Mouse (Mus musculus) heart, adult 11 months (tissue): ENCODE results near the gene Hamp.

Source experiments
- DNase-seq: peaks from one replicate; pipeline ENCODE4 v3.0.0; 2022

The Hamp gene

DNA sequence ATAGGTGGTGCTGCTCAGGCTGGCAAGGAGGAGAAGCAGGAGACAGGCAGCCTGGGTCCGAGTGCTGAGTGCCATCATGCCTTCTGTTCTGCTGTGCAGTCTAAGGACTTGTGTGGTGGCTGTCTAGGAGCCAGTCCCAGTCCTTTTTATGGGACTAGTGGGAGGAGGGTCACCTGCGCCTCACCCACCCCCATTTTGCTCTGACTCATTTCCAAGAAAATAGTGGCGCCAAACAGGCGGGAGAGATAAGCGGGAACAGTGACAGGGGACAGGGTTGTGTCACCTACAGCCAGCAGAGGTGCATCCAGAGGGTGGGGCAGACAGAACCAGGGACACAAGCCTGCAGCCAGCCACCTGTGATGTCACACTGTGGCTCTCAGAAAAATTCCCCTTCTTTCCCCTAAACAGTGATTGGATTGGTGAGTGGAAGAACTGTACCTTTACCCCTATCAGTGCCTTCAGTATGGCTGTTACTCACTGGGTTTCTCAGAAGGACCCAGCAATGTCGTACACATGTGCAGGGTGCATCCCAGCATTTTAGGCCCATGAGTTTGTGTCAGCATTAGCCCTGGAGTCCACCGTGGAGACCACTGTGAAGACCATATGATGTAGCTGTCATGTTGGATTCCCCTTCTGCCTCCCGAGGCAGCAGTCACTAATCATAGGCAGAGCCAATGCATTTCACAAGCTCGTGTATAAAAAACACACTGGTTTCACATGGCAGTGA is at the start of gene Hamp:
TSS of gene Hamp (minus strand) at position 124 of the 727 bp plus-strand sequence.
- DNase-seq: peak; percentile 88

DNA sequence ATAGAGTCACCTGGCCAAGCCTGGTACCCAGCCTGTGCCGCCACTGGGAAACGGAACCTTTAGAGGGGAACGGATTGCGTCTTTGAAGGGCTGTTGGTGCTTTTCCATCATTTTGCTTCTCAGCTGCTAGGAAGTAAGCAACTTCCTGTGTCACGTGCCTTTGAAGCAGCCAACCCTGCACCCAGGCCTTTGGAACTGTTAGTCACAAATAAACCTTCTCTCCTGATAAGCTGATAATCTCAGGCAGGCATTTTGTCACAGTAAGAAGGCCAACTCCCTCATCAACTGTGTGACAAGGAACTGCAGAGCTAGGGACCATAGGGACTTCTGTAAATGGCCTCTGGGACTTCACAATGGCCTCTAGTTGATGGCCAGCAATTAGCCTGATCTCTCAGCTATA is 48.3 kb upstream of the Hamp start:
- no peak for DNase-seq

DNA sequence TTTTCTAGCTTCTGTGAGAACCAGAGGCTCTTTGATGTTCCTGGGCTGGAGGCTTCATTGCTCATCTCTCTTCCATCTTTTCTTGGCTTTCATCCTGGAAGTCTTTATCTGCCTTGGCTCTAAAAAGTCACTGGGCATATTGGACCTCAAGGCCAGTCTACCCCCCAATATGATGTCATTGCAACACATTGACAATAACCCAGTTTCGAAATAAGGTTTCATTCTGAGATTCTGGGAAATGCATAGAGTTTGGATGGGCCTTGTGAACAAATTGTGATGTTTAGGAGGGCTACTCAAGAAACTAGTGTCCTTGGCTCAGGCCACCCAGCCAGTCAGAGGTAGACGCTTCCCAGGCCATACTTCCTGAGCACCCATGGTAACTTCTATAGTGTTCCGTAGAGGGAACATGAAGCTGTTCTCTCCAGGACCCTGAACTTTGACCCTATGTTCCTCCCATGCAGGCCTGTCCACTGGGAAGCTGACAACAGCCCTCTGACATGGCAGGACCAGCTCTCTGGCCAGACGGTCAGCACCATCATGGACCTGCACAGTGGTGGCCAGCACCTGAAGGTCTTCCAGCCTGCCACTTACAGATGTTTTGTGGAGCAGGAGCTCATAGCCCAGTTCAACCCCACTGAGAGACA is 44.8 kb upstream of the Hamp start:
- no peak for DNase-seq

DNA sequence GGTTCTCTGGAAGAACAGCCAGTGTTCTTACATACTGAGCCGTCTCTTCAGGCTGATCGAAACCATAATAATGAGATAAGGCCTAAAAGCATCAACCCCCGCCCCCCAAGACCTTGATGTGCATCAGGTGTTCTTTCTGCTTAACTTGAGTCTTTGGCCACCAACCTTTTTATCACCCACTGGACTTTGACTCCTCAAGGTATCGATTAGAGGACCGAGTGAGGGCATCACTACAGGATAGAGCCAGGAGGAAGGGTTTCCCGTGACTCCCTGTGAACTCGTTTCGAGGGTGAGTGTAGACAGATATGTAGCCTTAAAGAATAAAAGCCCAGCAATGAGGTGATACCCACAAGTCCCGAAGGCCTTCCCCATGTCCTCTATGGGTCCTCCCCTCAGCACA is 41.5 kb upstream of the Hamp start:
- DNase-seq: no peak

DNA sequence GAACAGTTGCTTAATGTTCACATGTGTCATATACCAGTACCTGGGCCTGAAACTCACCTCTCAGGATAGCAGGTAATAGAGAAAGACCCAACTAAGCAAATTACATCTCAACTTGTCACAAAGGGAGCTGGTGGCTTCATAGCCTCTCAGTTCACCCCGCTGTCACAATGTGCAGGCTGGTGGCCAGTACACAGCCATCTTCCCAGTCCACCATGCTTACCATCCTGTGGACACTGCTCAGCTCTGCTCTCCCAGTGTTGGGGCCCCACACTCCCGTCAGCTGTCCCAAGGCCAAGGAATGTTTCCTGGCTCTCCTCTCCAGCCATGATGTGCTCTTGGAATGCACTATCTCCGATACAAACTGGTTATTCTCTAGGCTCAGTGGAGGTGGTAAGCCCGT is 37.9 kb upstream of the Hamp start:
- DNase-seq: no peak

DNA sequence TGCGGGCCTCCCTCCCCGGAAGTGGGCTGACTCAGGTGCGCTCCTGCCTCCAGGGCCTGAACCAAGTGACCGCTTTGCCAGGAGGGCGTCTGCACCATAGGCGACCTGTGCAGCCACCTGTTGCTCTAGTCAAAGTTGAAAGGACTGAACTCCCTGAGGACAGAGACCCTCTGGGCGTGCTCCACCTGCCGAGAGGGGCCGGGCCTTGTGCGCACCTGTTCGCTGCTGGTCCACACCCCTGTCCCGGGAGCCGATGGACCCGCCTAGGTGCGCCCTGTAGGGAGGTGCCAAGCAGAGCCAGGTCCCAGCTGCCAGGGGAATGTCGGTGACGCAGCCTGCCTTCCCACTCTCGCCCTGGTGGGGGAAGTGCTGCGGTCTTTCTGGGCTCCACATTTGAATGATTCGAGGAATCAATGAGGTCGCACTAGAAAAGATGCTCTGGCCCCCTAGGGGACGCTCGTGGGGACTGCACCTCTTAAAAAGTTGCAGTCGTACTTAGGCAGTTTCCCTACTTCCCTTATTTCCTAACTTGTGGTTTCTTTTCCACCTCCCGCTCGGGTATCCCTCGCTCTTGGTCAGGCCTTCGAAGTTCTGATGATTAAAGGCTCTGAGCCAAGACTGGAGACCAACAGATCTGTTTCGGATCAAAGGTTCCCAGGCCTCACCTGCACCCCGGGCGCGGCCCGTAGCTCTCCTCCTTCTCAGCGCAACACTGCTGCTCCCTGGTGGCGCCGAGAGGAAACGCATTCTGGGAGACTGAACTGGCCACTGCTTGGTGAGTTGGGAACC is 29.9 kb upstream of the Hamp start, which contains the start of gene Fam187b:
TSS of gene Fam187b (plus strand) at position 290 of the 789 bp plus-strand sequence.
- DNase-seq: peak; percentile 98

DNA sequence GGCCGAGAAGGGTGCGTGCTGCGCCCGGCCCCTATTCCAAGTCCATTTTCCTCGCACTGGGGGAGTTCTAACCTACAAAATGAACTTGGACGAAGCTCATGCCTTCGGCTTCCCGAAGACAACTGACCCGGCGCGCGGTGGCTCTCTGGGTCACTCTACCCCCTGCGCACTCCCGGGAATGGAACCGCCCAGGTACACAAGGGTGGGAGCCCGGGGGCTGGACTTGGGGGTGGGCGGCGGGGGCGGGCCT is 29.3 kb upstream of the Hamp start, which contains the start of gene Lsr:
TSS of gene Lsr (minus strand) at position 214 of the 250 bp plus-strand sequence.
- DNase-seq: no peak

DNA sequence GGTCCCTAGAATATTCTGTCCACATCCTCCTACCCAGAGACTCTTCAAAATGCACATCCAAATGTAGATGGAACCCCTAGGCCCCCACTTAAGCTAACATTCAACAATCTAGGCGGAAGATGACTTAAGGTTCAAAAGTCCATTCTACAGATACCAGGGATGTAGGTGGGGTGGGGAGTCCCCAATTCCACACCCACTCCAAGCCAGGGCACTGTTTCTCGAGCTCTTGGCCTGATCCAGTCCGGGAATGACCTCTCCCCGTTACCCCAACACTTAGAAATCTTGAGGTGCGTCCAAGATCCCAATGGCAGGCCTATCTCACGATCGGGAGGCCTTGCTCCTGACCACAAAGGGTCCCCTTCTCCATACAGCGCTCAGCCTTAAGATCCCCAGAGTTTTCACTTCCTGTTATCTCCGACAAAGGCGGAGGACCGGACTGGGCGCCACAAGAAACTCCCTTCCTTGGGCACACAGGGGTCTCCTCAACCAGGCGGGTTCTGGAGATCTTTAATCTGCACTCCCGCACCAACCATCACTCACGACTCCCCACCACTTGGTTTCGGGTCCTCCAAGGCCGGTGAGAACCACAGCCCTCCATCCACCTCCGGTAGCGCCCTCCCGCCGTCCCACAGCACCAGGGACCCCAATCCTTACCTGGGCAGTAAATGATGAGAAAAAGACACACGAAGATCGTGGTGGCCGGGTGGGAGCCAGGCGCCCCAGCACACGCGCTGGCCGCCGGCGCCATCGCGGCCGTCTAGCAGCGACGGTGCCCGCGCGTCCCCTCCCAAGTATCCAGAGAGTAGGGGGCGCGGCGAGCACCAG is 28.8 kb upstream of the Hamp start:
- DNase-seq: peak; percentile 90

DNA sequence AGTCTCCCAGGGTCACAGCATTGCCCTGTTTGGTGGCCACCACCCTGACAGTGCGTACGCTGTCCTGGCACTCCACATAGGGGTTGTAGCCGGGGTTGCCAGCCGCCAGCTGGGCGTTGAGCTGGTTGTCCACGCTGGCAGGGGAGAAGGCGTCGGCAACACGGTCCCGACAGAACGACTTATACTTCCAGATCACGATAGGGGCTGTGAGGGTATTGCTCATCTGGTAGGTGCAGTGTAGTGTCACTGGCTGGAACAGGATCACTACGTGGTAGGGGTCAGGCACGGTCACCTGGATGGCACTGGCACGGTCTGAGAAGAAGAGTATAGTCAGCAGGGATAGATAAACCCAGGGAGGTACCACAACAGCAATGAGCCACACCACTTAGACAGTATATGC is 28.1 kb upstream of the Hamp start:
- peak; percentile 88 for DNase-seq

DNA sequence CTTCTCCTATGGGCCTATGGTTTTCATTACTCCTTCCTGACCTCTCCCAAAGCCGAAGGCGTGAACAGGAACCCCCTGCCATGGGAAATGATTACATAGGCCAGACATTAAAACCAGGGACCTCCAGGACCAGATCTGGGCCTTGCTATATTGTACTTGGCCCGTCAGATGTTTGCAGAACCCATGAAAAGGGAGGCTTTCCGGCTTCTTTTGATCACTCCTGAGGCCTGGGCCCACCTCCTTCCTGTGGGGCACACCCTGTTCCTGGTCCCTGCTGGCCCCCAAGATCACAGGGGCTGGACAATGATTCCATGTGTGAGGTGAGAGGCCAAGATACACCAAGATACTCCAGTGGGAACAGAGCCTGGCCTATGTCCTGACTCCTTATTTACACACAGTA is 25.3 kb upstream of the Hamp start:
- peak; percentile 97 for DNase-seq

DNA sequence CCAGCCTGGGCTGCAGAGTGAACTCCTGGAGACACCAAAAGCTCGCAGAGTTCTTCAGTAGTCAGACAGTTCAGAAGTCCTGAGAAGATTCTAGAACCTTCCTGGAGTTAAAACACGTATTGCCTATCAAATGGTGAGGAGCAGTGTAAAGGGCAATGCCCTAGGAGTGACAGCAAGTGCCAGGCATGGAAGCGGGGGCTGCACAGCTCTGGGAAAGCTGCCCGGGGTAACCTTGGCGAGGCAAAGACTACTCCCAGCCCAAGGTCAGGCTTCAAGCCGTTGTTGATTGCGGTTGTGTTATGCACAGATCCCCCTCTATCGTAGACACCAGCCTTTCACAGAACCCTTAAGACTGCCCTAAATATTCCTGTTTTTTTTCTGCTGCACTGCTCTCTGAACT is 24.8 kb upstream of the Hamp start:
- DNase-seq: no peak

DNA sequence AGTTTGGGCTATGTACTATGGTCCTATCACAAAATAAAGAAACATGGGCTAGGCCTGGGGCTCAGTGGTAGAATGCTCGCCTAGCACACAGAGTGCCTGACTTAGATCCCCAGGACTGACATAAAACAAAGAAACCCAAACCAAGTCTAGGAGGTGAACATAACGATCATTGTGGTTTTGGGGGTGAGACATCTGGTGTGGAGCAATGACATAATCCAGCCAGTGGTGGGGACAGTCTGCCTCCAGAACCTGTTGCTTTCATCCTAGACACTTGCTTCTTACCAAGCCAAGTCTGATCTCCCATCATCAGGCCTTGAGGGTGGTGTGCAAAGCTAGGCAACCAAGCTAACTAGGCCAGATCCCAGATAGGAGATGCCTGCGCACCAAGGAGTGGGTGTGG is 22.8 kb upstream of the Hamp start:
- no peak for DNase-seq

DNA sequence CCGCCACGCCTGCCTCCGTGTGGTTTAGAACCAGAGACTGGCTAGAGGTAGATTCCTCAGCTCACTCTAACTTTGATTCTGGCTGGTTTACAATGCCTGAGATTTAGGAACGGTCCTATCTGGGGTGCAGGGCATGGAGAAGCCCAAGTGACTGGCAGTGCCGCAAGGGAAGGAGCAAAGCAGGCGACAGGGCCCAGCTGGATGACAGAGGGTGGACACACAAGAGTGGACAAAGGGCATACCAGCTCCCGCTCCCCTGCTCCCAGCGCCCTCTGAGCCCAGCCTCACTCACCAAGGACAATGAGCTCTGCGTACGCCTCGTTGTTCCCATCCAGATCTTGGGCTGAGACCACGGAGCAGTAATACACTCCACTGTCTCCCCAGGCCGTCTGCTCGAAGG is 21.8 kb upstream of the Hamp start:
- peak; percentile 86 for DNase-seq

DNA sequence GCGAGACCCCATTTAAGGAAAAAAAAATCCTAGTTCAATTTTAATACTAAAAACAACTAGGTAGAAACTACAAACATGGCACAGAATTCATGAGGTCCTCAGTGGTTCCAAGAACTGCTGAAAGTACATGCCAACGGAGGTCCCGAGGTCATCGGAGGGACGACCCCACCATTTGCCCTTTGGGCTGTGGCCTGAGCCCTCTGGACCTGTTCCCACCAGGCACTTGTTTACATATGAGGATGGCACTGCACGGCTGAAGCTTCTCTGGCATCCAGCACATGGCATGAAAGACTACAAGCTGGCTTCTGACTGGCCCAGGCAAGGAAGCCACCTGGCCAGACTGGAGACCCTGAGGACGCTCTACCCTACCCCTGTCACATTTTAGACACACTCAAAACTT is 20.5 kb upstream of the Hamp start:
- no peak for DNase-seq

DNA sequence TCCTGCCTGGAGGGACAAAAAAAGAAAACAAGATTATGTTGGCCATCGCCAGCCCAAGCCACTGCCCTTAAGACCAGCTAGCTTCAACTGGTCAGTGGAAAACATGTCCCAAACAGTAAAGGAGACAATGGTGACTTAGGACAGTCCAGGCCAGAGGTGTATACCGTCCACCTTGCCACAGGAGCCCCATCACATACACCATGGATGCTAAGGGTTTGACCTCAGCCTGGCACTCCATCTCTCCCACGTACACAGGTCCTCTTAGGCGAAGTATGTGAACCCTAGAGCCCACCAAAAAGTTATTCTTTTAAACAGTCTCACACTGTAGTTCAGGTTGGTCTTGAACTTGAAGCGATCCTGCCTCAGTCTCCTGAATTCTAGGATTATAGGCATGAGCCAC is 19.0 kb upstream of the Hamp start:
- DNase-seq: no peak

DNA sequence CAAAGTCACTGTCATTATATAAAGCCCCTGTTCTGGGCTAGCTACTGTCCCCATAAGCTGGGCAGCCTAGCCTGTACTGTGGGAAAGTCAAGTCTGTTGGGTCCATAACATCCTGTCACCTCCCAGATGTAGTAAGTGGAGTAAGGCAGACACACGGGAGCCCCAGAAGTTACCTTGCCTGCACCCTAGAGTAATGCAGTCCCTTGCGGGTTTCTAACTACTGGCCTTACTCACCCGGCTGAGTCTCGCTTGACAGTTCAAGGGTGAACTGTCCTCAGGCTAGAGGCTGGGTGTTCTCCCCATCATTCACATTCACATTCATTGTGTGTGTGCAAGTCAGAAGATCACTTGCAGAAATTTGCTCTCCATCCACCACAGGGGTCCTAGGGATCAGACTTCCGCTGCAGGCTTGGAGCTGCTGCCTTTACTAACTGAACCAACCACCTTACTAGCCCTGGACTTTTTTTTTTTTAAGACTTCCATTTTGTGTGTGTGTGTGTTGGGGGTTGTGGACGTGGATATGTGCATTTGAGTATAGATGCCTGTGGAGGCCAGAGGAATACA is 16.0 kb upstream of the Hamp start:
- peak; percentile 83 for DNase-seq

DNA sequence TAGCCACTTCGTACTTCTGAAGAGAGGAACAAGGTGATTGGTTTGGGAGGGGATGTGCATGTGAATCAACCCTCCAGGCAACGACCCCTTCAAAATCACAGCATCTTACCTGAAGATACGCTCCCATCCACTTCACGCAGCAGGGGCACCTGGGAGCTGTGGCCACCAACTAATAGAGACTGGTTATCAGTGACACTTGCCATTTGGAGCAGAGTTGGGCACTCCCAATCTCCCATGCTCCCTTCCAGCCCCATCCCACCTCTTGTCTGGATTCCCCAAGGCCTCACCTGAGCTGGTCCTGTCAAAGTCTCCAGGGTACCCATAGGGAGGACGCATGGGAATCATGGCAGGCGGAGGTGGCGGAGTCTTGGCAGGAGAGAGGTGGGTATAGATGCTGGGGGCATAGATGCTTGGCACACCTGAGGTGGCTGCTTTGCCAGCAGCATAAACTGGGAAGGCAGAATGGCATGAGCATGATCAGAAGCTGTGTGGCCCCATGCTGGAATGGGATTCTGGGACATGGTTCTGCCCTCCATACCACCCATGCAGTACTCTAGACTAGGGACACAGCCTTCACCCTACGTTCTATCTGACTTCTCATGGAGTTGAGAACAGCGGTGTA is 15.1 kb upstream of the Hamp start:
- DNase-seq: no peak

DNA sequence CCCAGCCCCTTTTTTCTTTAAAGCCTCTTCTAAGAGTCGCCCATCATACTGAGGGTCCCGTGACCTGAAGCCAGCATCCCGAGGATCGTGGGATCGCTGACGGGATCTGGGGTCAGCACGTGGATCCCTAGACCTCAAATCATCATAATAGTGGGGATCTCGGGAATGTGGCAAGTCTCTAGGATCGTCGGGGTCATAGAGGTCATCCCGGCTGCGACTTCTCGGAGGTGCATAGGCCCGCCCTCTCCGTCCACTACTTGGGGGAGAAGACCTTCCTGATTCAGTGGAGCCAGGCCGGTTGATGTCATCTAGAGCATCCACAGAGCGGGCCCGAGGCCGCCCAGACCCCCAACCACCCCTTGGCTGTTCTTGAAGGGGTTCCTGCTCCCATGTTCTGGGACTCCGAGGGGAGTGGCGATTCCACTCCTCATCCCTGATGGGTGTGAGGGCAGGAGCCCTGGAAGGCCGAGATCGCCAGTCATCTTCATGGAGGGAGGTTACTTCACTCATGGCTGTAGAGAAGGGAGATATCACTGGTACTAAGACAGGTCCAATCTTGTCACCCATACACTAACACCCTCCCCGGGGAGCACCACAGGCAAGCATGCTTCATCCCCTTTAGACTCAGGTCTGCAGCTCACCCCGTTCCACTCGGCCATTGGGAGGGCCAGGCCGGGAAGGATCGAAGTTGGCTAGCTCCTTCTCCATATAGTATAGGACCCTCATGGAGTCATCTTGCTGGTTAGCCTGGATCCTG is 14.5 kb upstream of the Hamp start:
- DNase-seq: peak; percentile 93

DNA sequence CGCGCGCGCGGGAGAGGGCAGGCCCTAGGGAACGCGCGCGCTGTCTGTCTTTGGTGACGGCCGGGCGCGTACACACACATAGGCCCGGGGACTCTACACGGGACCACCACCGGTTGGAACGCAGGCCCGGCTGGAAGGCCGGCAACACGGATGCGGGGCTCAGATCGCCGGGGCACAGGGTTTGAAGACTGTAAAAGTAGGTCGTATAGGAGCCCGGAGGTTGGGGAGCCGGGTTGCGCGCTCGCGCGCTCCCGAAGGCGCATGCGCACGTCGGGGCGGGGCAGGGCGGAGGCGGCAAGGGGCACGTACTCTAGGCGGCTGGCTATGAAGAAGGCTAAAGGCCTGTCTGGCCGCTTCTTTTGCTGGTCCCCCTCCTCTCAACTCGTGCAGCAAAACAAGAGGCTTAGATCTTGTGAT is 13.5 kb upstream of the Hamp start:
- DNase-seq: peak; percentile 100

DNA sequence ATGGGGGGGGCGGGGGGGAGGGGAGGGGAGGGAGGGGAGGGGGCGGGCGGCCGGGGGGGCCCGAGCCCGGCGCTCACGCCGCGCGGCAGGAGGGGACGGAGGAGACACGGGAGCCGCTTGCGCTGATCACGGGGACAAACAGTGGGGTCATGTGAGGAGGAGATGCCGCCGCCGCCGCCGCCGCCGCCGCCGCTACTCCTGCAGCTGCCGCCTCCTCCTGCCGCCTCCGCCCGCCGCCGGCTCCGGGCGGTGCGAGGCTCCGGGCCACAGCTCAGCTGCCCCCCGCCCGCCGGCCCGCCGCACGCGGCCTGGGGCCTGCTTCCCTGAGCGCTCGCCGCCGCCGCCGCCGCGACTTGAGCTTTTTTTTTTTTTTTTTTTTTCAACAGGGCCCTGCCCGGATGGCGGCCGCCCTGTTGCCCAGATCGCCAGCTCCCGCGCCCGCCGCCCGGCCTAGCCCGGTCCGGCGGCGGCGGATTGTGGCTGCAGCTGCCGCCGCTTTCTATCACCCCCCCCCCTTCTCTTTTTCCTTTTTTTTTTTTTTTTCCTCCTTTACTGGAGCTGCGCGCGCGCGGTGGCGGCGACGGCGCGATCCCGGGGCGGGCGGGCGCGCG is 13.0 kb upstream of the Hamp start, which contains the start of gene Usf2:
TSS of gene Usf2 (minus strand) at position 48 of the 611 bp plus-strand sequence.
- DNase-seq: peak; percentile 99

DNA sequence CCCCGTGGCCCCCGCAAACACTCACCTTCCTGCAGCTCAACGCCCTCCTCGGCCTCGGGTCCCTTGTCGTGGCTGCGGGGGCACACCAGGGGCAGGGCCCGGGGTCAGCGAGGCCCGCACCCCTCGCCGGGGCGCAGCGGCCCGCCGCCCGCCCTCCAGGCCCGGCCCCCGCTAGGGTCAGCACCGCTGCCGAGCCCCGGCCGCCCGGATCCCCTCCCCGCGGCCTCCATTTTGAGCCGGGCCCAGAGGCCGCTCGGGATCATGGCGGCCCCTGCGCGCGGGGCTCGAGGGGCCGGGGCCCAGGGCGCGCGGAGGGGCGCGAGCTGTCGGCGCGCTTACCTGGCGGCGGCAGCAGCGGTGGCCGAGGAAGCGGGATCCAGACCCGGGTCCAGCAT is 12.5 kb upstream of the Hamp start:
- DNase-seq: no peak
